ENCODE assay signal across 24 mouse cellular contexts in the genomic region with DNA sequence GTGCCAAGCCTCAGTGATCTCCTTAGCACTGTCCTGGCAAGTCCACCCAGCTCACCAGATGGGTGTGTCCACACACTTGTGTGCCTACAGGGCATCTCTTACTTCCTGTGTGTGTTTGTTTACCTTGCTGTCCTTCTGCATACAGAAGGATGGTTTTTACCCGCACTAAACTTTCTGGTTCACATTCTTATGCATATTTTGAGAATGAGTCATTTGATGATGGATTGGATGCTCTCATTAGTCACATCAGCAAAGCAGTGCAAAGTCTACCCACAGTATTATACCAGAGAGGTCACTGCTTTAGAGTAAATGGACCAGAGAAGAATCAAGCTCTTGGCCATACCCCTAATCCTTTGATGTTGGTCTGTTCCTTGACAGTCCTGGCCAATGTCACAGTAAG.
DNase-seq lines count a peak whose midpoint lies in the region; ATAC-seq lines count a peak whose summit lies in the region.
"Had no signal": no experiment of that assay in that cellular context is flagged by ENCODE, and none has a peak within 500 bp of the region (broad histone marks: within the 10 kb centered on the region; RNA-seq: fewer than 3 reads in every experiment).

No protein-coding gene starts in this region.

- H3K4me1 ChIP-seq in kidney, embryonic 16.5 days (ENCODE audit: insufficient read depth, low read length): peaks cover 7% of the 10 kb centered on the region; the same call in 1 of the 2 replicates
- H3K4me1 ChIP-seq: intestine, embryonic 15.5 days had no signal

- H3K36me3 ChIP-seq in kidney, embryonic 16.5 days (ENCODE audit: insufficient read depth, low read length): no peaks in the 10 kb centered on the region
- H3K36me3 ChIP-seq: G1E; heart, embryonic 13.5 days; hindbrain, embryonic 13.5 days; intestine, embryonic 15.5 days had no signal

- no peak overlapping the region for H3K9ac ChIP-seq in kidney, embryonic 16.5 days (replicated peaks; ENCODE audit: low read length)
- H3K9ac ChIP-seq: forebrain, postnatal 0 days; heart, embryonic 13.5 days; hindbrain, embryonic 13.5 days; intestine, embryonic 15.5 days had no signal

- no peak overlapping the region for H3K4me2 ChIP-seq in kidney, embryonic 16.5 days (replicated peaks; ENCODE audit: low read depth, low read length)
- H3K4me2 ChIP-seq: heart, embryonic 13.5 days; hindbrain, embryonic 13.5 days; intestine, embryonic 15.5 days had no signal

- H3K27me3 ChIP-seq in kidney, embryonic 16.5 days (ENCODE audit: insufficient read depth, low read length): peaks cover 13% of the 10 kb centered on the region
- H3K27me3 ChIP-seq: CH12.LX; heart, embryonic 13.5 days; intestine, embryonic 15.5 days had no signal

- no peak overlapping the region for H3K4me3 ChIP-seq in kidney, embryonic 16.5 days (ENCODE audit: low read length)
- H3K4me3 ChIP-seq: gastrocnemius, adult 2 months; heart, embryonic 13.5 days; hindbrain, embryonic 13.5 days; intestine, embryonic 15.5 days had no signal

- no peaks in the 10 kb centered on the region for H3K9me3 ChIP-seq in kidney, embryonic 16.5 days (ENCODE audit: low read length)
- H3K9me3 ChIP-seq: heart, embryonic 13.5 days; hindbrain, embryonic 13.5 days; intestine, embryonic 15.5 days had no signal

- DNase-seq in kidney, adult 11 months: no peak
- DNase-seq in 3T3-L1 (ENCODE audit: low read depth, low spot score) (peak; percentile 77), NIH3T3 (ENCODE audit: low read depth) (peak; percentile 17)
- no peak for DNase-seq in left cerebral cortex, adult 11 months (ENCODE audit: low spot score)
- DNase-seq: adrenal gland, postnatal 10 days; adrenal gland, postnatal 36 days; B cell, adult 2 months; cerebellum, adult 18-20 months; cerebellum, adult 9-10 months; cerebellum, postnatal 14 days; forebrain, postnatal 0 days; gastrocnemius, adult 2 months; gastrocnemius, postnatal 14 days; heart, adult 18-20 months; heart, postnatal 14 days; heart, postnatal 4 days had no signal

- WGBS in kidney, embryonic 16.5 days: 30% methylated on average over 1 of the region's 1 CpGs

- no peak overlapping the region for H3K27ac ChIP-seq in kidney, embryonic 16.5 days (ENCODE audit: low read length)
- H3K27ac ChIP-seq: gastrocnemius, adult 2 months; heart, embryonic 13.5 days; hindbrain, embryonic 13.5 days; intestine, embryonic 15.5 days had no signal

- 0 out of 2 replicates have a peak, but pooled peaks have one; percentile 25 for ATAC-seq in kidney, embryonic 16.5 days (ENCODE audit: low FRiP score, low TSS enrichment)
- no peak for ATAC-seq in erythroid progenitor cell, adult 5-6 weeks (replicated peaks; ENCODE audit: low FRiP score, poor library complexity, severe bottlenecking)
- ATAC-seq: forebrain, postnatal 0 days; hindbrain, embryonic 16.5 days; intestine, embryonic 15.5 days had no signal

Comparison
In these comparisons a context has a peak if more than half of its experiments do, and no peak if none do; other contexts are left out.
1. DNase-seq: peak in 3T3-L1 (single experiment) and NIH3T3 (single experiment); none in kidney, adult 11 months (single experiment) and left cerebral cortex, adult 11 months (single experiment).